Mouse (Mus musculus): Measurements from ENCODE around the gene Tnik. TPM values are rescaled to one million over a fixed set of nuclear protein-coding genes. Genes with fewer than 3 reads are reported as not detected.

The Tnik gene
- polyA plus RNA-seq, 1 experiment from 2014 or later = 1.2 TPM

DNA sequence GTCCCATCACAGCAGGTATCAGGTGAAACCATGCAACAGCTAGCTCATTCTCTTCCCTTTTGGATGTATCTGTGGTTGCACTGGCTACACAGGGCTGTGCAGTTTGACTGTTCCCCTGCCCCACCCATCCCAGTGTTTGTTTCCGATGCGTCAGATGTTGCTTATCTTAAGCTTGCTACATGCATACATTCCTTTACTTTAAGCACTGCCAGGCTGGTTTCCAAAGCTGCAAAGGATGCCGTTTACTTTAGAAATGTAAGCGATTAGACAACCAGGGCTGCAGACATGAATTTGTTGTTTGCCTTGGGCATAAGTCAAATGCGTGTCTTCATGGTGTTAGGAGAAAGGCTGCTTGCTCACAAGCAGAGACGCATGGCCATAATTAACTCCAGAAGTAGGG, 96.1 kb downstream of the Tnik start:
- no peak overlapping the region for H3K9ac ChIP-seq (ENCODE audit: low read depth, low read length)
- no peak overlapping the region for H3K4me3 ChIP-seq (replicated peaks; ENCODE audit: low read depth, low read length)
- no peaks in the 10 kb centered on the region for H3K36me3 ChIP-seq (ENCODE audit: insufficient read depth, low read length)
- WGBS = 61% methylated on average over 6 of the region's 6 CpGs
- no peaks in the 10 kb centered on the region for H3K9me3 ChIP-seq (replicated peaks; ENCODE audit: low read length)
- peak; percentile 9 for DNase-seq (ENCODE audit: low spot score)
- TF ChIP-seq CTCF (IDR thresholded peaks at IDR 0.05; ENCODE audit: low read depth) = no peak
- no peak overlapping the region for H3K27ac ChIP-seq
- no peak overlapping the region for H3K4me2 ChIP-seq (ENCODE audit: low read length)
- no peaks in the 10 kb centered on the region for H3K27me3 ChIP-seq (ENCODE audit: insufficient read depth, low read length)
- H3K4me1 ChIP-seq (replicated peaks; ENCODE audit: insufficient read depth, low read length) = no peaks in the 10 kb centered on the region
- no peak for ATAC-seq (replicated peaks; ENCODE audit: low FRiP score, low read depth)

DNA sequence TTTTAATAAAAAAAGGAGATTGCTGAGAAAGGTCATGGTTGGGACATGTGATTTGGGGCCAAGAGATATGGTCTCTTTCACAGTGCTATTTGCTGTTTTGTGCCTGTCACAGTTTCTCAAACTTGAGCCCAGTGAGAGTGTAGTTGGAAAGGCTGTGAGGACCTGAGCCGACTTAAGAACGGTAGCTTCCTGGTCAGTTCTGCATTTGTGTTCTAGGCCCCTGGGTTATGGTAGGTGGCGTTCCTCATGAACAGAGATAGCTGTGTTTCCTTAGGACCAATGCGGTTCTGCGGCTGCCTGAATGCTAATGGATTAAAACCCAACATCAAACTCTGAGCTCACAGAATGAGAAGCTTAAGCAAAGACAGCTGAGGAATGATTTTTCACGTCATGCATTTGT, 98.0 kb downstream of the Tnik start:
- no peaks in the 10 kb centered on the region for H3K27me3 ChIP-seq (ENCODE audit: insufficient read depth, low read length)
- no peak overlapping the region for H3K4me3 ChIP-seq (replicated peaks; ENCODE audit: low read depth, low read length)
- H3K4me1 ChIP-seq (replicated peaks; ENCODE audit: insufficient read depth, low read length) = no peaks in the 10 kb centered on the region
- no peaks in the 10 kb centered on the region for H3K36me3 ChIP-seq (ENCODE audit: insufficient read depth, low read length)
- H3K4me2 ChIP-seq (ENCODE audit: low read length) = no peak overlapping the region
- DNase-seq (ENCODE audit: low spot score) = no peak
- TF ChIP-seq CTCF (IDR thresholded peaks at IDR 0.05; ENCODE audit: low read depth) = no peak
- no peak overlapping the region for H3K9ac ChIP-seq (ENCODE audit: low read depth, low read length)
- H3K9me3 ChIP-seq (replicated peaks; ENCODE audit: low read length) = no peaks in the 10 kb centered on the region
- WGBS = 91% methylated on average over 6 of the region's 6 CpGs
- ATAC-seq (replicated peaks; ENCODE audit: low FRiP score, low read depth) = no peak
- no peak overlapping the region for H3K27ac ChIP-seq

DNA sequence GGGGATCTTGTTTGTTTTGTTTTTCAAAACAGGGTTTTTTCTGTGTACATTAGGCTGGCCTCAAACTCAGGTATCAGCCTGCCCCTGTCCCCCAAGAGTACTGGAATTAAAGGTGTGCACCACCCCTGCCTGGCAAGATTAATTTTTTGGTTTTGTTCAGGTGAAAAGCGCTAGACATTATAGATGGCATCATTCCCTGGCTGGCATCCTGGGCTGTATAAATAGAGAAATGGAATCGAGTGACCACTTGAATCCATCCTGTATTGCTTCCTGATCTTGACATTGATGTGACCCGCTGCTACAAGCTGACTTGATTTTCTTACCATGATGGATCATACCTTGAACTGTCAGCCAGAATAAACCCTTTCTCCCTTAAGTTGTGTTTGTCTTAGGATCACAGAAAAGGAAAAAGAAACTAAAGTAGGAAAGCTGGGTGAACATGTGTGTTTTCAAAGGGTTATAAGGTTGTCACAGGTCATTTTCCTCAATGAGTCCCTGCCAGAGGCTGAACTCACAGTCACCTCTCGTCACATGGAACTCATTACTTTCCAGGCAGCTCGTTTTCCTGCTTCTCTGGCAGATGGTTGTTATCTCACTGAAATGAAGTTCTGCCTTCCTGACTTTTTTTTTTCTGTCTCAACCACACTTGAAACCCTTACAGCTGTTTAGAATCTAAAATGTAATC, 100.6 kb downstream of the Tnik start:
- DNase-seq (ENCODE audit: low spot score) (peak; percentile 30), ATAC-seq (replicated peaks; ENCODE audit: low FRiP score, low read depth) (no peak)
- Histone ChIP-seq H3K9me3 (replicated peaks; ENCODE audit: low read length) (no peaks in the 10 kb centered on the region), H3K36me3 (ENCODE audit: insufficient read depth, low read length) (no peaks in the 10 kb centered on the region), H3K27me3 (ENCODE audit: insufficient read depth, low read length) (no peaks in the 10 kb centered on the region), H3K4me1 (replicated peaks; ENCODE audit: insufficient read depth, low read length) (no peaks in the 10 kb centered on the region), H3K9ac (ENCODE audit: low read depth, low read length) (no peak overlapping the region), H3K4me2 (ENCODE audit: low read length) (no peak overlapping the region), H3K27ac (no peak overlapping the region), H3K4me3 (replicated peaks; ENCODE audit: low read depth, low read length) (no peak overlapping the region)
- TF ChIP-seq CTCF (IDR thresholded peaks at IDR 0.05; ENCODE audit: low read depth) = no peak
- 25% methylated on average over 5 of the region's 5 CpGs for WGBS

DNA sequence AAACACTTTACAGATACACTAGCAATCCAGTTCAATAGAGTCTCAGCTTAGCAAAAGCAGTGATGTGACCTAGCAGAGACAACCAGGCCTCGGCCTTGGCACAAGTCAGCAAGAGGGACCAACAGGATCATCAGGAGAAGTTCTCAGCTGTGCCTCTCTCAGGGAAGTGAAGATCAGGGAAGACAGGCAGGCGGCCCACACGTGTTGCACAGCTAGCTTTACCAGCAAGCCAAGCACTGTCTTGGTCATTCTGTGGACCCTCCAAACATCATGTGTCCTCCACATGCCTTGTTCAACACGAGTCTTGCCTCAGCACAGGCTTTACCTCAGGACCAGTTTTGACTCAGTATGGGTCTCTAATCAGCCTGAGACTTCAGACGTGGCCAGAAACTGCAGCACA, 105.7 kb downstream of the Tnik start:
- WGBS = 84% methylated on average over 5 of the region's 5 CpGs

DNA sequence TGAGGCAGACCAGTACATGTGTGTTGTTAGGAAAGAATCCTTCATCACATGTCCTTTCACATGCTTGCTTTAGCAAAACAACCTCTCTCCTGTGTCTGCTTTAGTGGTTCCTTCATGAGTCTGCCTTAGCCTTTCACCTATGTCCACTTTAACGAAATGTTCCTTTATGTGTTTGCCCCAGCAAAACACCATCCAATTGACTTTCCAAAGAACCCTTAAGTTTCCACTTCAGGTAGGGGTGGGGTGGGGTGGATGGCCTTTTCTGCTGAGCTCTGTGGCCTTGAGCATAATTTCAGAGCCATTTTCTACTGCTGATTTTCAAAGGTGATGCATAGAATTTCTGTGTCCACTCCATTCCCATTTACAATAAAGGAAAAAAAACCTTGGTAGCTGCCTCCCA, 106.3 kb downstream of the Tnik start:
- WGBS = 81% methylated on average over 1 of the region's 1 CpGs
- TF ChIP-seq CTCF (IDR thresholded peaks at IDR 0.05; ENCODE audit: low read depth) = no peak
- no peaks in the 10 kb centered on the region for H3K9me3 ChIP-seq (replicated peaks; ENCODE audit: low read length)
- no peaks in the 10 kb centered on the region for H3K4me1 ChIP-seq (replicated peaks; ENCODE audit: insufficient read depth, low read length)
- no peak overlapping the region for H3K9ac ChIP-seq (ENCODE audit: low read depth, low read length)
- no peaks in the 10 kb centered on the region for H3K27me3 ChIP-seq (ENCODE audit: insufficient read depth, low read length)
- no peak overlapping the region for H3K4me3 ChIP-seq (replicated peaks; ENCODE audit: low read depth, low read length)
- H3K36me3 ChIP-seq (ENCODE audit: insufficient read depth, low read length) = no peaks in the 10 kb centered on the region
- H3K4me2 ChIP-seq (ENCODE audit: low read length) = no peak overlapping the region
- no peak for ATAC-seq (replicated peaks; ENCODE audit: low FRiP score, low read depth)
- H3K27ac ChIP-seq = no peak overlapping the region
- no peak for DNase-seq (ENCODE audit: low spot score)

More for the DNA sequence above, 105.7 kb downstream of the Tnik start:
- no peak overlapping the region for H3K27ac ChIP-seq
- H3K9ac ChIP-seq (ENCODE audit: low read depth, low read length) = no peak overlapping the region
- H3K4me1 ChIP-seq (replicated peaks; ENCODE audit: insufficient read depth, low read length) = no peaks in the 10 kb centered on the region
- H3K4me2 ChIP-seq (ENCODE audit: low read length) = no peak overlapping the region
- no peaks in the 10 kb centered on the region for H3K27me3 ChIP-seq (ENCODE audit: insufficient read depth, low read length)
- H3K4me3 ChIP-seq (replicated peaks; ENCODE audit: low read depth, low read length) = no peak overlapping the region
- no peaks in the 10 kb centered on the region for H3K9me3 ChIP-seq (replicated peaks; ENCODE audit: low read length)
- TF ChIP-seq CTCF (IDR thresholded peaks at IDR 0.05; ENCODE audit: low read depth) = no peak
- no peaks in the 10 kb centered on the region for H3K36me3 ChIP-seq (ENCODE audit: insufficient read depth, low read length)
- ATAC-seq (replicated peaks; ENCODE audit: low FRiP score, low read depth) (no peak), DNase-seq (ENCODE audit: low spot score) (no peak)

DNA sequence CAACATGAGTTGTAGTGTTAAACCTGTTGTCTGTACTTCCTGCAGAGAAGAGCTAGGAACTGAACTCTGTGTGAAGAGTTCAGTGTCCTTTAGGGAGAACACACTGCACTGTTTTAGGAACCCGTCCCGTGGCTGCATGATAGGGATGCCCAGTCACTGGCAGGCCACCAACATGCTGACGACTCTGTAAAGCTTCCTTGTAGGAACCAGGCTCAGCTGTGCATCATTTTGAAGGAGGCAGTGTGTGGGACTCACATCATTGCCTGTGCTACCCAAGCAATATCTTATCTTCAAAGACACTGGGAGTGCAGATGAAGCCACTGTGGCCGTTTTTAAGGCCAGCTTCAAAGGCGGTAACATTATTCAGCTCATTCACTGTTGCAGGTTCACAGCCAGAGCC, 106.7 kb downstream of the Tnik start:
- Histone ChIP-seq H3K4me3 (replicated peaks; ENCODE audit: low read depth, low read length) (no peak overlapping the region), H3K4me1 (replicated peaks; ENCODE audit: insufficient read depth, low read length) (no peaks in the 10 kb centered on the region), H3K27ac (no peak overlapping the region), H3K9ac (ENCODE audit: low read depth, low read length) (no peak overlapping the region), H3K27me3 (ENCODE audit: insufficient read depth, low read length) (no peaks in the 10 kb centered on the region), H3K36me3 (ENCODE audit: insufficient read depth, low read length) (no peaks in the 10 kb centered on the region), H3K4me2 (ENCODE audit: low read length) (no peak overlapping the region), H3K9me3 (replicated peaks; ENCODE audit: low read length) (no peaks in the 10 kb centered on the region)
- DNase-seq (ENCODE audit: low spot score) (no peak), ATAC-seq (replicated peaks; ENCODE audit: low FRiP score, low read depth) (no peak)
- WGBS = 66% methylated on average over 5 of the region's 5 CpGs
- no peak for TF ChIP-seq CTCF (IDR thresholded peaks at IDR 0.05; ENCODE audit: low read depth)

DNA sequence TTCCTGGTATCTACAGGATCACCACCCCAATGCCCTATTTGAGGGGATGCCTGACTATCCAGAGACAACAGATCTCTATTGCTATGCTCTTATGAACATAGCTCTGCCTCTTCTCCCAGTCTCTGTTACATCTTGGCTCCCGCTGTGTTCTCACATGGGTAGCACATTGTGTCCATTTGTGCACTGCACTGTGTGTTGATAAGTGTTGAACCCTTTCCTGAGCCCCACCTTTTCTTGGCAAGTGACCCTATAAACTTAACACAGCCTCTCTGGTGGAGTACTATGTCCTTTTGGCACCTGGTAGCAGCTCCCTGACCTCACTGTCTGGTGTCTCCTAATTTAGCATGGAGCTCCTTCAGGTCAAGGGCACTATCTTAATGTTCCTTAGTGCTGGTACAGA, 108.6 kb downstream of the Tnik start:
- Histone ChIP-seq H3K36me3 (ENCODE audit: insufficient read depth, low read length) (no peaks in the 10 kb centered on the region), H3K9me3 (replicated peaks; ENCODE audit: low read length) (no peaks in the 10 kb centered on the region), H3K27me3 (ENCODE audit: insufficient read depth, low read length) (no peaks in the 10 kb centered on the region), H3K9ac (ENCODE audit: low read depth, low read length) (no peak overlapping the region), H3K27ac (no peak overlapping the region), H3K4me1 (replicated peaks; ENCODE audit: insufficient read depth, low read length) (no peaks in the 10 kb centered on the region), H3K4me2 (ENCODE audit: low read length) (no peak overlapping the region), H3K4me3 (replicated peaks; ENCODE audit: low read depth, low read length) (no peak overlapping the region)
- ATAC-seq (replicated peaks; ENCODE audit: low FRiP score, low read depth) = no peak
- DNase-seq (ENCODE audit: low spot score) = no peak
- WGBS = 89% methylated on average over 1 of the region's 1 CpGs
- TF ChIP-seq CTCF (IDR thresholded peaks at IDR 0.05; ENCODE audit: low read depth) = no peak

Data from kidney, postnatal 0 days (tissue).